Mouse (Mus musculus) olfactory bulb, adult 2 months (tissue): Measurements from ENCODE around the gene St6galnac4. TPM values are rescaled to one million over a fixed set of nuclear protein-coding genes. Genes with fewer than 3 reads are reported as not detected.

ENCODE experiments used
- H3K27ac ChIP-seq: fragments of 200-500 bp; 2 replicates; pipeline ENCODE4 v1.5.1; 2012; ENCODE audit warnings: low read depth, low read length; ENCODE audit not compliant: insufficient read depth
- H3K4me1 ChIP-seq: fragments of 200-500 bp; 2 replicates; pipeline ENCODE4 v1.6.1; 2012; ENCODE audit warnings: low read length; ENCODE audit not compliant: control insufficient read depth, insufficient read depth
- H3K4me3 ChIP-seq: fragments of 200-500 bp; 2 replicates; pipeline ENCODE4 v1.5.1; 2012; ENCODE audit warnings: mild to moderate bottlenecking, low read depth, low read length, moderate library complexity; ENCODE audit not compliant: insufficient read depth
- CTCF ChIP-seq: fragments of 200-500 bp; IDR thresholded peaks from 2 replicates; pipeline ENCODE4 v1.5.1; 2012; ENCODE audit warnings: low read depth, mild to moderate bottlenecking, low read length, moderate library complexity; ENCODE audit not compliant: insufficient read depth
- POLR2A ChIP-seq: fragments of 200-500 bp; IDR thresholded peaks from 2 replicates; pipeline ENCODE4 v1.6.1; 2012; ENCODE audit warnings: mild to moderate bottlenecking, low read depth, low read length, moderate library complexity; ENCODE audit not compliant: insufficient read depth
- WGBS: fragments of 180-500 bp; shearing (Covaris S2); methylation state at CpG from one replicate; pipeline ENCODE4 v1.1.7; 2018; 5-methylcytosine and 5-hydroxymethylcytosine counted together
- polyA plus RNA-seq: library from polyadenylated mRNA; stranded (reverse); fragments of >200 nt; gene quantifications from 2 replicates; pipeline ENCODE4 v1.2.4, GENCODE M21; 2012; ENCODE audit warnings: low replicate concordance; ENCODE audit not compliant: missing spikeins, insufficient read depth, insufficient read length

The St6galnac4 gene
- polyA plus RNA-seq, 1 experiment, result not detected

DNA sequence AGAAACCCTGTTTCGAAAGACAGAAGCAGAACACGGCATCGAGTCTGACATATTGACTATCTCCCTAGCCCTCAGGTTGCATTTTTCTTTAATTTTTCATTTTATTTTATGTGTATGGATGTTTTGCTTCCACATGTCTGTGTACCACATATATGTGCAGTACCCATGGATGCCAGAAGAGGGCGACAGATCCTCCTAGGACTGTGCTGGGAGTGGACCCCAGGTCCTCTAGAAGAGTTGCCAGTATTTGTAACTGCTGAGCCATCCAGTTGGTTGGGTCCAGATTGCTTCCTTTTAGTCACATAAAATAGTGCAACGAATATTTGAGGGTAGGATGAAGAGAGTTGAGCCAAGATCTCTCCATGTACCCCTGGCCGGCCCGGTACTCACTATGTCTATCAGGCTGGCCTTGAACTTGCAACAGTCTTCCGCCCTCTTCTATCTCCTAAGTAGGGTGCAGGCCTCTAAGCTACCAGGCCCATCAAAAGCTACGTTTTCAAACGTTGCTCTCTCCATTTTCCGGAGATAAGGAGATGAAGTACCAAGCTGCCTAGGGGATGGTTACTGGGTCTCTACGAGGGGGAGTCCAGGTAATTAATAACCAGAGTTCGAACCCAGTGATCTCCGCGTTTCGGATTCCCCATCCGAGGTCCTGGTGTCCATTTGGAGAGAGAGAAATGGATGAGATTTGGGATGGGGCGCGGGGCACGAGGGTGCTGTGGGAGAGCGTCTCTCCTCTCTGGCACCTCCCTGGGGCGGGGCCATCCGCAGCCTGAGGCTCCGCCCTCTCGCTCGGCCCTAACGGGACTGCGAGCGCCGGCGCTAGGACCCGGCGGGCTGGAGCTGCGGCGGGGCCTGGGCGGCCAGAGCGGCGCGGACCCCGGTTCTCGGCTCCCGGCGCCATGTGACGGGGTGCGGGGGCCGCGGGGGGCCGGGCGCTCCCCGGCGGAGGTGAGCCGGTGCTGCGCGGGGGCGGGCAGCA, 19.6 kb downstream of the St6galnac4 start:
- peak overlapping the region; percentile 93 for H3K4me3 ChIP-seq
- H3K4me1 ChIP-seq, result peaks cover 28% of the 10 kb centered on the region
- H3K27ac ChIP-seq, result no peak overlapping the region
- 12% methylated on average over 55 of the region's 55 CpGs for WGBS
- TF ChIP-seq CTCF (no peak), POLR2A (no peak)

DNA sequence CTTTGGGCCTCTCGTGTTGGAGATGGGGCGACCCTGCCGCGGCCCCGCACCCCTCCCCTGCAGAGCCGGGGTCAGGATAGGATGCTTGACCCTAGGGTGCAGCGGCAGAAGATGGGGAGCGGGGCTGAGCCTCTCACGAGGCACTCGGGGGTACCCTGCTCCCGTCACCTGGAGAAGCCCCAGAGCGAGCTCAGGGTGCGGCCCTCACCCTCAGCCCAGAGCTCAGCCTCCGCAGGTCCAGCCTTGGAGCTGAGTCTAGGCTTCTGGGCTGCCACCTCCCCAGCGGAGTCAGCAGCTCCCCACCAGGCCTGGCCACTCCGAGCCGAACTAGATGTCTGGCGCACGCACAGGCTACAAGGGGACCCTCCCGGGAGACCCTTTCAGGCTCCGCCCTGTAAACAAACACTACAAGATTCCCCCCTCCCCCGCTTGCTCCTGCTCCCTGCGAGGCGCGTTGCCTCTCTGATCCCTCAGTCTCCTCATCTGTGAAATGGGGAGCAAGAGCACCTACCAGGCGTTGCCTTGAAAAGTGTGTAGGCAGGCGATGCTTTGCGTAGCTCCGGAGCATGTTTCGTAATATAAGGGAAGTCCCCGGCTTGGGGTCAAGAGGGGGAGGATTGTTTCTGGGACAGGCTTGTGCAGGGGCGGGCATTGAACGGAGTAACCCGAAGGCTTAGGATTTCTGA, 20.5 kb downstream of the St6galnac4 start:
- WGBS, result 6% methylated on average over 34 of the region's 34 CpGs
- Histone ChIP-seq H3K27ac (peak overlapping the region; percentile 8; the same call in 1 of the 2 replicates), H3K4me3 (peak overlapping the region; percentile 93), H3K4me1 (peaks cover 27% of the 10 kb centered on the region)
- no peak for TF ChIP-seq POLR2A
- TF ChIP-seq CTCF, result peak; percentile 28; the same call in 1 of the 2 replicates

DNA sequence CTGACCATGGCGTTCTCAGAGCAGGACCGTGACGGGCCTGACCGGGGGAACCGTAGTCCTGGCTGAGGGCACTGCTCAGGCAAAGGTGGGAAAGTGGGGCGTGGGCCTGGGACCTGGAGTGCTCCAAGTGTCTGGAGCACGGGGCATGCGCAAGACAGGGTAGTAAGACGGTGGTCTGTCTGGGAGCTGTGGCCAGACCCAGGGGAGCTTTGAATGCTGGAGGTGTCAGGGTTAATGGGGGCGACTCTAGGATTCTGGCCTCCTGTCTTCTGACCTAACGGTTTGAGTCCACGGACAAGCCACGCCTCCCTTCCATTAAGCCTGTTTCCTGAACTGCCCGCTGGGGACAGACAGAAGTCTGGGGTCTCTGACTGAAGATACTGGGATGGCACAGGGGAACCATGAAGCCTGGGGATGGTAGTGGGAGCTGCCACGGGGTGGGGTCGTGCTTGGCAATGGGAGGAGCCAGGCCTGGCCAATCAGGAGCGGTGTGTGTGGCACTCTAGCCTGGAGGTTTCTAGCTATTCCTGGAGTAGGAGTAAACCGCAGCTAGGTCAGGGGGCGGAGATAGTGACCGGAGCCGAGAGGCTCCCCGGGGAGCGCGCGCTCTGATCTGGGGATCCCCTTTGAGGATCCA, 21.4 kb downstream of the St6galnac4 start:
- Histone ChIP-seq H3K4me3 (peak overlapping the region; percentile 93), H3K4me1 (peaks cover 24% of the 10 kb centered on the region), H3K27ac (no peak overlapping the region)
- 14% methylated on average over 25 of the region's 25 CpGs for WGBS
- TF ChIP-seq POLR2A (no peak), CTCF (no peak)

DNA sequence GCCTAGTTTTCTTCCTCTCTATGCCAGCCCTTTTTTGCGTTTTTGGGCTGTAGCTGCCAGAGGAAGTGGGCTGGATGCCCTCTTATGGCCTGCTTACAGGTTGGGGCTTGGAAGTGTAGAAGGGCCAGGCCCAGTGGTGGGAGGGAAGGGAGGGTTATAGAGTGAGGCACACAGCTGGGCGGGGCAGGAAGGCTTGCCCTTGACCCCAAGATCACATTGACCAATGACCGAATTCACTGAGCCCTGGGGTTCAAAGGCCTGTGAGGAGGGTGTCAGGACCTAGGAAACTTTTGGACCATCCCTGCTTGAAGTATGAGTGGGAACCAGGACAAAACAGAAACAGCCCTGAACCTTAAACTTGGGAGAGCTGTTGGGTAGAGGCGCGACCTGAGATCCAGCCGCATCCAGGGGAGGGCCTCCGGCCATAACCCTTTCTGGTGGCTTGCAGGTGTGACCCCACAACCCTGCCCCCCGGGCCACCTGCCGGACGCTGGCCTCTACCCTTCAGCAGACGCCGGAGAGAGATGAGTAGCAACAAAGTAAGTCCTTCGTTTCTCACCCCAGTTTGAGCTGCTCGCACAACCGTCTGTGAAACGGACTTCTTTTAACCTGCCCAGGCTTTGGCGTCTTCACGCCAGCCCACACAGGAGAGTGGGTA, 22.0 kb downstream of the St6galnac4 start:
- WGBS, result 65% methylated on average over 18 of the region's 18 CpGs
- H3K27ac ChIP-seq, result no peak overlapping the region
- TF ChIP-seq CTCF (no peak), POLR2A (no peak)
- H3K4me1 ChIP-seq, result peaks cover 24% of the 10 kb centered on the region
- H3K4me3 ChIP-seq, result peak overlapping the region; percentile 93

GRCm38 (mm10) chr2:32610610-32611229, 23.8 kb downstream of the St6galnac4 start:
- Histone ChIP-seq H3K4me1 (peaks cover 24% of the 10 kb centered on the region), H3K27ac (no peak overlapping the region), H3K4me3 (no peak overlapping the region)
- WGBS, result 10% methylated on average over 23 of the region's 23 CpGs
- TF ChIP-seq CTCF, result peak; percentile 26; the same call in 1 of the 2 replicates
- no peak for TF ChIP-seq POLR2A

GRCm38 (mm10) chr2:32612274-32612673, 25.4 kb downstream of the St6galnac4 start:
- H3K4me3 ChIP-seq, result no peak overlapping the region
- H3K27ac ChIP-seq, result no peak overlapping the region
- WGBS, result 76% methylated on average over 26 of the region's 26 CpGs
- TF ChIP-seq CTCF (no peak), POLR2A (no peak)
- peaks cover 24% of the 10 kb centered on the region for H3K4me1 ChIP-seq

DNA sequence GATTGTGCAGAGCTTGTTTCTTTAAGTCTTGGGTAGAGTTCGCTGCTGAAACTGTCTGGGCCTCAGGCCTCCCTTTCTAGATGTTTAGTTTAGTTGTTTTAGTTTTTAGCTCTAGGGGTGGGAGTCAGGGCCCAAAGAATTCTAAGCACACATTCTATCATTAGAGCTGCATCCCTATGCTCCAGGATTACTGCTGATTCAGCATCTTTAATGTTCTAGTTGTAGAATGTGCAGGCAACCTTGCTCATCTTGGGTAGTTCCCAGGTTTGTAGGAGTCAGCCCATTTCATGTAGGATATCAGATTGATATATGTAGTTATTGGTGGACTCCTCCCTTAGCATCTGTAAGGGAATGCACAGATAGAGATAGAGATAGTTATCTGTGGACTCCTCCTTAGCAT, 30.2 kb downstream of the St6galnac4 start:
- peaks cover 15% of the 10 kb centered on the region; the same call in 1 of the 2 replicates for H3K4me1 ChIP-seq
- no peak overlapping the region for H3K27ac ChIP-seq
- no peak overlapping the region for H3K4me3 ChIP-seq
- TF ChIP-seq POLR2A (no peak), CTCF (no peak)
- WGBS, result 98% methylated on average over 1 of the region's 1 CpGs

DNA sequence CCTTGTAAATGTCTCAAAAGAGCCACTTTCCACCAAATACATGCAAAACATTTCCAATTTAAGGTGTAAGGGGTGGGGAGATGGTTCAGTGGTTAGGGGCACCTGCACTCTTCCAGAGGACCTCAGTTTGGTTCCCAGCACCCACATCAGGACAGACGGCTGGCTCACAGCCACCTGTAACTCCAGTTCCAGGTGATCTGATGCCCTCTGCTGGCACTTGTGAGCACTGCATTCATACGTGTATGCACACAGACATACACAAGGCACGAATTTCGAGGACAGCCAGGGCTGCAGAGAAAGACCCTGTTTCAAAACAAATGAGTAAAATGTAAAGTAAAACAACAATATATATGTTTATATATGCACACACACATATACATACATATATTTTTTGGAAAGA, 30.7 kb downstream of the St6galnac4 start:
- no peak for TF ChIP-seq POLR2A
- TF ChIP-seq CTCF, result no peak
- H3K4me1 ChIP-seq, result peaks cover 15% of the 10 kb centered on the region; the same call in 1 of the 2 replicates
- H3K27ac ChIP-seq, result no peak overlapping the region
- WGBS, result 90% methylated on average over 4 of the region's 4 CpGs
- no peak overlapping the region for H3K4me3 ChIP-seq
